Mouse (Mus musculus) hindbrain, embryonic 12.5 days (tissue): ENCODE data around the gene Mogs. TPM values are rescaled to one million over a fixed set of nuclear protein-coding genes. Genes with fewer than 3 reads are reported as not detected.

ENCODE experiments used
- ATAC-seq: fragments of 200-750 bp; cut with Nextera tagmentation; 2 replicates; pipeline ENCODE4 v1.8.0; 2017; ENCODE audit warnings: moderate TSS enrichment; ENCODE audit not compliant: low FRiP score
- H3K27ac ChIP-seq: fragments of 300-500 bp; sonication (generic); 2 replicates; pipeline ENCODE4 v1.5.1; 2016; ENCODE audit warnings: mild to moderate bottlenecking
- H3K27me3 ChIP-seq: fragments of 300-500 bp; sonication (generic); 2 replicates; pipeline ENCODE4 v1.6.1; 2016; ENCODE audit warnings: mild to moderate bottlenecking
- H3K36me3 ChIP-seq: fragments of 300-500 bp; sonication (generic); 2 replicates; pipeline ENCODE4 v1.6.1; 2016; ENCODE audit warnings: mild to moderate bottlenecking
- H3K4me1 ChIP-seq: fragments of 300-500 bp; sonication (generic); 2 replicates; pipeline ENCODE4 v1.6.1; 2016
- H3K4me2 ChIP-seq: fragments of 300-500 bp; sonication (generic); replicated peaks from 2 replicates; pipeline ENCODE4 v1.6.1; 2016; ENCODE audit warnings: mild to moderate bottlenecking
- H3K4me3 ChIP-seq: fragments of 300-500 bp; sonication (generic); 2 replicates; pipeline ENCODE4 v1.5.1; 2016; ENCODE audit warnings: mild to moderate bottlenecking
- H3K9ac ChIP-seq: fragments of 300-500 bp; sonication (generic); 2 replicates; pipeline ENCODE4 v1.6.1; 2016; ENCODE audit warnings: mild to moderate bottlenecking, moderate library complexity
- H3K9me3 ChIP-seq: fragments of 300-500 bp; sonication (generic); replicated peaks from 2 replicates; pipeline ENCODE4 v1.6.1; 2016; ENCODE audit warnings: mild to moderate bottlenecking
- WGBS: fragments of 180-500 bp; shearing (Covaris S2); methylation state at CpG from one replicate; pipeline ENCODE4 v1.1.7; 2016; 5-methylcytosine and 5-hydroxymethylcytosine counted together
- polyA plus RNA-seq: library from polyadenylated mRNA; unstranded; fragments of >200 nt; fragmentation: Nextera tagmentation; extraction: Ambion mirVana; gene quantifications from 2 replicates; pipeline ENCODE4 v1.2.1, GENCODE M21; 2016

The Mogs gene
- polyA plus RNA-seq, 1 experiment from 2014 or later: 42.6 TPM

DNA sequence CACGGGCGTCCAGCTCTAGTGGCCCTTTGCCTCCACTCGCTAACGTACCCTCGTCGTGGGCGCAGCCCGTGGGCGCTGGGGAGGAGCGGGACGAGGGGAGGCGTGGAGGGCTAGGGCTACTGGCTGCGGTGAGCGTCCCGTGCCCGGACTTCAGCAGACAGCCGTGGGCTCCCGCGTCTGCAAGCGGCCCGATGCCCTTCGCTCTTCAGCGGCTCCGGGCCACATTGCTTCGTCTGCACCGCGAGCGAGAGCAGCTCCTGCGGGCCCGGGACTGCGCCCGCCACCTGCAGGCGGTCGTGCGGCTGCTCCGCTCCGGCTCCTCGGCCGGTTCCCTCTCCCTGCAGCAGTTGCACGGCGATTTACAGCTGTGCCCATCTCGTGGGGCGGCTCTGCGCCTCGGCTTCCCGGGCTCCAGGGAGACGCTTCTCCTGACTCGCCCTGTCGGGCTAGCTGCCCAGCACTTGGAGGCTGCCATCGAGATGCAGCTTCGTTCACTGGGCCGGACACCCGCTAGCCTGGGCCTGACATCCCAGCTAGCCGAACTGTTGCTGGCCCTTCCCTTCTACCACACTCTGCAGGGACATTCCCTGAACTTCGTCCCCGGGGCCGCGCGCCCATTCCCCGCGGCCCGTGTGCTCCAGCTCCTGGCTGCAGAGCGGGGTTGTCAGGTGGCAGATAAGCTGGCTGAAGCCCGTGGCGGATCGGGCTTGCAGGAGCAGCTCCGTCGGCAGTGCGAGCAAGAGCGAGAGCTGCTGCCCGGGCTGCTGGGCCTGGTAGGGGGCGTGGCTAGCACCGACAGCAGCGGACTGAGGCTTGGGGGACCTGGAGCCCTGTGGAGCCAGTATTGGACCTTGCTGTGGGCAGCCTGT, 13.4 kb upstream of the Mogs start:
- peak; percentile 76 for ATAC-seq
- no peaks in the 10 kb centered on the region for H3K9me3 ChIP-seq
- peak overlapping the region; percentile 79 for H3K27ac ChIP-seq
- peaks cover 20% of the 10 kb centered on the region for H3K4me1 ChIP-seq
- peak overlapping the region; percentile 100 for H3K4me2 ChIP-seq
- under 1% methylated on average over 67 of the region's 74 CpGs for WGBS
- no peaks in the 10 kb centered on the region for H3K36me3 ChIP-seq
- H3K27me3 ChIP-seq: peaks cover 19% of the 10 kb centered on the region
- H3K4me3 ChIP-seq: peak overlapping the region; percentile 76
- peak overlapping the region; percentile 84 for H3K9ac ChIP-seq

DNA sequence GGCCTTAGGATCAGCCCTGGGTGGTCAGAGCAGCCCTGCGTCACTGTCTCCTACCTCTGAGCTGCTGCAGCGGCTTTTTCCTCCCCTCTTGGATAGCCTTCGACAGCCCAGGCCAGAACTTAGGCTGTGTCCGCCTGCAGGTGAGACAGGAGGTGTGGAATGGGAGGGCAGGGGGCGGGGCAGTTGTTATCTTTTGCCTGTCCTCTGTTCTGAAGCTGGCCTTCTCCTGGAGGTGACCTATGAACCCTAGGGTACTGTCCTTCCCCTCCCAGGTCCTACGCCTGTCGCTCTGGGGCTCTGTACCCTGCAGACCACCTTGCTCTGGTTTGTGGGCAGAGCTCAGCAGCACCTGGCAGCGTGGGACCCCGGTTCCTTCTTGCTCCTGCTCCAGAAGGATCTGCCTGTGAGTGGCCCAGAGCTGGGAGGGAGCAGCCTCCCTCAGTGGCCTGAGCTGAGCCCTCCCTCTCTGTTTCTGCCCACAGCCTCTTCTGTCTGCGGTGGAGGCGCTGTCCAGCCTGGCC, 12.1 kb upstream of the Mogs start:
- WGBS: 38% methylated on average over 11 of the region's 11 CpGs
- Histone ChIP-seq H3K36me3 (no peaks in the 10 kb centered on the region), H3K27me3 (peaks cover 19% of the 10 kb centered on the region), H3K9ac (peak overlapping the region; percentile 84), H3K9me3 (no peaks in the 10 kb centered on the region), H3K4me3 (peak overlapping the region; percentile 76; the same call in 1 of the 2 replicates), H3K27ac (no peak overlapping the region), H3K4me1 (peaks cover 28% of the 10 kb centered on the region), H3K4me2 (peak overlapping the region; percentile 100)
- ATAC-seq: no peak

DNA sequence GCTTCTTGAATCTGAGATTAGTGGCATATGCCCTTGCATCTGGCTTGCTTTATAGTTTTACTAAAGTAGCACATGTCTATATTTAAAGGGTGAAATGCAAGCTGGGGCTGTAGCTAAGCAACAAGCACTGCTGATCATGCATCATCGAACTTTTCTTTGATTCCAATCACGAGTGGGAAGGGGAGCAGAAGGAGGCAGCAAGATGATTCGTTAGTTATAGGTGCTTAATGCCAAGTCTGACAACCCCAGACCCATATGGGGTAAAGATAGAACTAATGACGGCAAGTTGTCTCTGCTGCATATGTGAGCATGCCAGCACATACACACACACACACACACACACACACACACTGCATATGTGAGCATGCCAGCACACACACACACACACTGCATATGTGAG, 11.1 kb upstream of the Mogs start:
- H3K9ac ChIP-seq: no peak overlapping the region
- no peaks in the 10 kb centered on the region for H3K36me3 ChIP-seq
- peaks cover 15% of the 10 kb centered on the region for H3K27me3 ChIP-seq
- no peak for ATAC-seq
- H3K27ac ChIP-seq: no peak overlapping the region
- H3K4me2 ChIP-seq: no peak overlapping the region
- no peaks in the 10 kb centered on the region for H3K9me3 ChIP-seq
- H3K4me3 ChIP-seq: no peak overlapping the region
- H3K4me1 ChIP-seq: peaks cover 33% of the 10 kb centered on the region
- 71% methylated on average over 4 of the region's 4 CpGs for whole genome bisulfite sequencing

DNA sequence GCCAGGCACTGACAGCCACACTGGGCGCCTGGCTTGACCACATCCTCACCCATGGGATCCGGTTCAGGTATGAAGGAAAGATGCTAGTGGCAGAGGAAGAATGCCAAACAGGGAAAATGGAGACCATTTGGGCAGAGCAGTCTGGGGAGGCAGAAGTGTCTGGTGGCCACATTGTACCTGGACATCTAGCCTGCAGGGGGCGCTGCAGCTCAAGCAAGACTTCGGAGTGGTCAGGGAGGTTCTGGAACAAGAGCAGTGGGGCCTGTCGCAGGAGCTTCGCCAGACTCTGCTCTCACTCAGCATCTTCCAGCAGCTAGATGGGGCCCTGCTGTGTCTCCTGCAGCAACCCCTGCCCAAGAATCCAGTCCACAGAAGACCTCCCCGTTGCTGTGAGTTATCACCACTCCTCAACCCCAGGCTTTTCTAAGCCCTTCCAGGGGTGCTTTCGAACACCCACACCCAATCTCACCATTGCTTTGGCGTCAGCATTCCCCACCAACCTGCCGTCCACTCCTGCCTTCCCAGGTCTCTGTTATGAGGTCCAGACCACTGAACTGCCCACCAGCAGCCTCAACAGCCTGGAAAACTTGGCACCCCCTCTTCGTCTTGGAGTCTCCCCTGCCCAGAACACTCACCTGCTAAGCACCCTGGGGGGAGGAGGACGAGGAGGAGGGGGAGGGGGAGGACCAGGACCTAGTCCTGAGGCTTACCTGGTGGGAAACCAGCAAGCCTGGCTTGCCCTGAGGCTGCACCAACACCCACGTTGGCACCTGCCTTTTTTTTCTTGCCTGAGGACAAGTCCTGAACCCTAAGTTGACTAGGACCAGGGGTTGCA, 7.5 kb upstream of the Mogs start:
- Histone ChIP-seq H3K9ac (peak overlapping the region; percentile 93; the same call in 1 of the 2 replicates), H3K9me3 (no peaks in the 10 kb centered on the region), H3K4me2 (peak overlapping the region; percentile 76), H3K27ac (no peak overlapping the region), H3K36me3 (peaks cover 5% of the 10 kb centered on the region; the same call in 1 of the 2 replicates), H3K4me3 (peak overlapping the region; percentile 85), H3K27me3 (peaks cover 8% of the 10 kb centered on the region; the same call in 1 of the 2 replicates), H3K4me1 (peaks cover 29% of the 10 kb centered on the region)
- peak; percentile 52; the same call in 1 of the 2 replicates for ATAC-seq
- 35% methylated on average over 13 of the region's 13 CpGs for WGBS

DNA sequence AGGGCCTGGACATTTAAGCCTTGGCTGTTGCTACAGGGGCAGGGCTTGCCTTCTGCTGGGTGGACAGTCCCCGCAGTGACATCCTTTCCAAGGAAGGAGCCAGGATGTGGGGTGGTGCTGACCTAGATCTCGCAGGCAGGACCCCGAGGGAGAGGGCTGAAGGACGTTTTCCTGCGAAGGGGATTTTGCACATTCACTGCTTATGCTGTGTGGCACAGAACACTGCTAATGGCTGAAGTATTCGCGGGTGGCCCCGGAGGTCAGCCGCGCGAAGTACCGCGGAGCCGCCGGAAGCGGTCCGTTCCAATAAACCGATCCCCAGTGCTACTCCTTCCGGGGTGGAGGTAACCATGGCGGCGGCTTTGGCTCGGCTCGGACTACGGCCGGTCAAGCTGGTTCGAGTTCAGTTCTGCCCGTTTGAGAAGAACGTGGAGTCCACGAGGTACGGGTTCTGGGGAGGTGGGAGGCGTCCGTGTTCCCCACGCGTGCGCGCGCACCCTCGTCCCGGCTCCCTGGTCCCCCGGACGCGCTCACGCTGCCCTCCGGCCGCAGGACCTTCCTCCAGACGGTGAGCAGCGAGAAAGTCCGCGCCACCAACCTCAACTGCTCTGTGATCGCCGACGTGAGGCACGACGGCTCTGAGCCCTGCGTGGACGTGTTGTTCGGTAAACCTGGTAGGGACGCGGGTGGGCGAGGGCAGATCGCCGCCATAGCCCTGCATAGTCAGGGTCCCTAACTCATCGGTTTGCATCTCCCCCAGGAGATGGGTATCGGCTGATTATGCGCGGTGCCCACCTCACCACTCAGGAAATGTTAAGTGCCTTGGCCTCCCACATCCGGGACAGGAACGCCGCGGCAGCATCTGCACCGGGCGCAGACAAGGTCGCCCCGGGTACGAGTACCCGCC, 6.3 kb upstream of the Mogs start, which contains the start of gene Mrpl53:
TSS of gene Mrpl53 (plus strand) at position 279 of the 907 bp plus-strand sequence.
- H3K27ac ChIP-seq: peak within 1 kb of the TSS; percentile 85
- H3K4me3 ChIP-seq: peak within 1 kb of the TSS; percentile 85
- no peaks in the 10 kb centered on the region for H3K27me3 ChIP-seq
- peak within 1 kb of the TSS; percentile 76 for H3K4me2 ChIP-seq
- peak within 1 kb of the TSS; percentile 93 for H3K9ac ChIP-seq
- no peaks in the 10 kb centered on the region for H3K9me3 ChIP-seq
- peak; percentile 85 for ATAC-seq
- peaks cover 22% of the 10 kb centered on the region for H3K4me1 ChIP-seq
- WGBS: under 1% methylated on average over 76 of the region's 76 CpGs
- H3K36me3 ChIP-seq: peaks cover 5% of the 10 kb centered on the region; the same call in 1 of the 2 replicates

DNA sequence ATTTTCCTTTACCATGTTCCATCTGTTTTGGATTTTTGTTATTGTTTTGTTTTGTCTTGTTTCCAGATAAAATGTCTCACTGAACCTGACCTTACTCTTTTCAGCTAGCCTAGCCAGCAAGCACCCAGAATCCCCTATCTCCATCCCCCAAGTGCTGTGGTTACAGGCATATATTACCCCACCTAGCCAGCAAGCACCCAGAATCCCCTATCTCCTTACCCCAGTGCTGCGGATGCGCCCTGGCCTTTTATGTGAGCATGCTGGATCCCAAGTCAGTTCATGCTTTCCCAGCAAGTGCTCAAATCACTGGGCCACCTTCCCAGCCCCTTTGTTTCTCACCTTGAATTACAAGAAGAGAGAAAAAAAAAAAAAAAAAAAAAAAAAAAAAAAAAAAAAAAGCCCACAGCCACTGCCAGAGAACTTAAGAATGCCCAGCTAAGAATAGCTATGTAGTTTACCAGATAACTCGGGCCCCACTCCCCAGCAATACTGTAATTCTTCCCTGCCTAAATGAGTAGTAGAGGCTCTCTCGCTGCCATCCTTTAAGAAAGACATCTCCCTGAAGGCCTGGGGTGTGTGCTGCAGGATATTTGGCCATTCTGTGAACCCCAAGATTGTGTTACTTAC, 3.7 kb upstream of the Mogs start:
- no peak for ATAC-seq
- no peaks in the 10 kb centered on the region for H3K9me3 ChIP-seq
- no peak overlapping the region for H3K27ac ChIP-seq
- H3K36me3 ChIP-seq: peaks cover 5% of the 10 kb centered on the region; the same call in 1 of the 2 replicates
- H3K4me3 ChIP-seq: no peak overlapping the region
- H3K27me3 ChIP-seq: no peaks in the 10 kb centered on the region
- WGBS: 88% methylated on average over 4 of the region's 4 CpGs
- peaks cover 36% of the 10 kb centered on the region for H3K4me1 ChIP-seq
- no peak overlapping the region for H3K9ac ChIP-seq
- H3K4me2 ChIP-seq: no peak overlapping the region

DNA sequence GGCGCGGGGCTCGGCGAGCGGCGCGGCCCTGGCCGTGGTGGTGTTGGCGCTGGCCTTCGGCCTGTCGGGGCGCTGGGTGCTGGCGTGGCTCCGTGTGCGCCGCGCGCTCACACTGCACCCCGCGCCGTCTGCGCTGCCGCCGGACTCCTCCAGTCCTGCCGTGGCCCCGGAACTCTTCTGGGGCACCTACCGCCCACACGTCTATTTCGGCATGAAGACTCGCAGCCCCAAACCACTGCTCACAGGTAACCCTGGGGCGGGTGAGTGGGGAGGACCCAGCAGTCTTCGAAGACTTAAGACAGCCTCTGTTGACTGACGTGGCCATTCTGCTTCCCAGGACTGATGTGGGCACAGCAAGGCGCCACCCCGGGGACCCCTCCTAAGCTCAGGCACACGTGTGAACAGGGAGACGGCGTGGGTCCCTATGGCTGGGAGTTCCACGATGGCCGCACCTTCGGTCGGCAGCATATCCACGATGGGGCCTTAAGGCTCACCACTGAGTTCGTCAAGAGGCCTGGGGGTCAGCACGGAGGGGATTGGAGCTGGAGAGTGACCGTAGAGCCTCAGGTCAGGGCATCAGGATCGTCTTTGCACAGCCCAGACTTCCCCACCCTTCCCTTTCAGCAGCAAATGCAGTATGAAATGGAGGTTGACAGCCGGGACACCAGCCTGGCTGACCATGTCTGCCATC, 531 bp downstream of the Mogs start:
- Histone ChIP-seq H3K4me3 (peak overlapping the region; percentile 88), H3K27me3 (no peaks in the 10 kb centered on the region), H3K9me3 (no peaks in the 10 kb centered on the region), H3K4me2 (peak overlapping the region; percentile 92), H3K9ac (peak overlapping the region; percentile 95), H3K4me1 (peaks cover 45% of the 10 kb centered on the region), H3K36me3 (peaks cover 32% of the 10 kb centered on the region), H3K27ac (peak overlapping the region; percentile 77)
- peak; percentile 65; the same call in 1 of the 2 replicates for ATAC-seq
- 2% methylated on average over 46 of the region's 48 CpGs for WGBS

DNA sequence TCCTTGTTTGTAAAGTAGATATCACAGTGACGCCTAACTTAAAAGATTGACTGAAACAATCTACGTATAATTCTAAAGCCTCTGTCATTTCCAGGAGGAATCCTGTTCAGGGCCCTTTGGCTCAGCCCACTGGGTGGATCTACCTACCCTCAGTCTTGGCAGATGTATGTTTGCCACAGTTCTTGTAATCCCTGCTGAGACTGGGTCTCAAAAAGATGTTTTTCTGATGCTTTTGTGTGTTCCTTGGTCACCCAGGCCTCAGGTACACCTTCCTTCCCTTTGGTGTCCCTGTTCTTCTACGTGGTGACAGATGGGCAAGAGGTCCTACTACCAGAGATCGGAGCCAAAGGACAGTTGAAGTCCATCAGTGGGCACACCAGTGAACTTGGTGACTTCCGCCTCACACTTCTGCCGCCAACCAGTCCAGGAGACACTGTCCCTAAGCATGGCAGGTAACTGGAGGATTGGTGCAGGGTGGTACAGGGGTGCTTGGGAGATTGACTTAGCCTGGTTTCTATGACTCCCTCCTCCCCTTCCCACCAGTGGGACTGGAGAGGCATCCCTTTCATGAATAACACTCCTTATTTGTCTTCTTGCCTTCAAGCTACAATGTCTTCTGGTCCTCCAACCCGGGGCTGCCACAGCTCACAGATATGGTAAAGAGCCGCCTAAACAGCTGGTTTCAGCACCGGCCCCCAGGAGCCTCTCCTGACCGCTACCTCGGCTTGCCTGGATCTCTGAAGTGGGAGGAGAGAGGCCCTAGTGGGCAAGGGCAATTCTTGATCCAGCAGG, 1.3 kb downstream of the Mogs start:
- H3K36me3 ChIP-seq: peaks cover 29% of the 10 kb centered on the region
- 82% methylated on average over 11 of the region's 11 CpGs for WGBS
- H3K9me3 ChIP-seq: no peaks in the 10 kb centered on the region
- peak overlapping the region; percentile 88 for H3K4me3 ChIP-seq
- peak overlapping the region; percentile 92 for H3K4me2 ChIP-seq
- H3K27me3 ChIP-seq: no peaks in the 10 kb centered on the region
- H3K27ac ChIP-seq: 0 out of 2 replicates have a peak overlapping the region, but pooled peaks have one; percentile 77
- H3K4me1 ChIP-seq: peaks cover 45% of the 10 kb centered on the region
- ATAC-seq: no peak
- peak overlapping the region; percentile 95 for H3K9ac ChIP-seq

DNA sequence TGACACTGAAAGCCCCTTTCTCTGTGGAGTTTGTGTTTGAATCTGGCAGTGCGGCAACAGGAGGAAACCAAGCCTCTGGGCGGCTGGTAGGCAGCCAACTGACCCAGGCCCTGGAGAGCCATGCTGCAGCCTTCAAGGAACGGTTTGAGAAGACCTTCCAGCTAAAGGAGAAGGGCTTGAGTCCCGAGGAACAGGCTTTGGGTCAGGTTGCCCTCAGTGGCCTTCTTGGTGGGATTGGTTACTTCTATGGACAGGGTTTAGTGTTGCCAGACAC, 1.8 kb downstream of the Mogs start:
- Histone ChIP-seq H3K4me3 (no peak overlapping the region), H3K36me3 (peaks cover 29% of the 10 kb centered on the region), H3K4me2 (peak overlapping the region; percentile 92; the same call in 1 of the 2 replicates), H3K27me3 (no peaks in the 10 kb centered on the region), H3K9me3 (no peaks in the 10 kb centered on the region), H3K4me1 (peaks cover 47% of the 10 kb centered on the region), H3K27ac (0 out of 2 replicates have a peak overlapping the region, but pooled peaks have one; percentile 14), H3K9ac (no peak overlapping the region)
- no peak for ATAC-seq
- WGBS: 89% methylated on average over 4 of the region's 4 CpGs

DNA sequence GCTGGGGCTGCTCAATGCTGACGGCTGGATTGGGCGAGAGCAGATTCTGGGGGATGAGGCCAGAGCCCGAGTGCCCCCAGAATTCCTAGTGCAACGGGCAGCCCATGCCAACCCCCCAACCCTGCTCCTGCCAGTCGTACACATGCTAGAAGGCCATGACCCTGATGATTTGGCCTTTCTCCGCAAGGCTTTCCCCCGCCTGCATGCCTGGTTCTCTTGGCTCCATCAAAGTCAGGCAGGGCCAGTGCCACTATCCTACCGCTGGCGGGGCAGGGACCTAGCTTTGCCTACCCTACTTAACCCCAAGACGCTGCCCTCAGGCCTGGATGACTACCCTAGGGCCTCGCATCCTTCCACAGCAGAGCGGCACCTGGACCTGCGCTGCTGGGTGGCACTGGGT, 2.3 kb downstream of the Mogs start:
- Histone ChIP-seq H3K4me1 (peaks cover 52% of the 10 kb centered on the region), H3K36me3 (peaks cover 29% of the 10 kb centered on the region), H3K27me3 (no peaks in the 10 kb centered on the region), H3K9ac (peak overlapping the region; percentile 32), H3K4me3 (no peak overlapping the region), H3K9me3 (no peaks in the 10 kb centered on the region), H3K4me2 (no peak overlapping the region), H3K27ac (no peak overlapping the region)
- 94% methylated on average over 13 of the region's 13 CpGs for WGBS
- ATAC-seq: no peak
